Mouse (Mus musculus): ENCODE measurements around the gene Tnfaip6. TPM values are rescaled to one million over a fixed set of nuclear protein-coding genes. Genes with fewer than 3 reads are reported as not detected.

Gene Tnfaip6
- polyA plus RNA-seq, 1 experiment from 2014 or later = 0.22 TPM

DNA sequence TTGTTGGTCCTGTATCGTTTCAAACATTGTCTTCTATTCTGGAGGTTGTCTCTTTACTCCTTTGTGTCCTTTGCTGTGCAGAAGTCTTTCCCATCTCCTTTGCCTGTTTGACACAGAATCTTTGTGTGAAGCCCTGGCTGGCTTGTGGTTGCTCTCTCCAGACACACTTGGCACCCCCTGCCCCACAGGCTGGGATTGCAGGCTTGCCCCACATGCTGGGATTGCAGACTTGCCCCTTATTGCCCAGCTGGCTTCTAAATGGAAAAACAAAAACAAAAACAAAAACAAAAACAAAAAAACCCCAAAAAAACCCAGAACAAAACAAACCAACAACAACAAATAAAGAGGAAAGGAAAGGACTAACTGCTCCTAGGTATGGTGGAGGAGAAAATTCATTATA, 30.8 kb downstream of the Tnfaip6 start:
- WGBS (ENCODE audit: insufficient replicate concordance) = 58% methylated on average over 1 of the region's 1 CpGs
- Histone ChIP-seq H3K27me3 (ENCODE audit: insufficient read depth, low read length) (no peaks in the 10 kb centered on the region), H3K4me2 (ENCODE audit: low read depth, low read length) (no peak overlapping the region), H3K9me3 (ENCODE audit: low read length) (no peaks in the 10 kb centered on the region), H3K4me1 (ENCODE audit: insufficient read depth) (peaks cover 5% of the 10 kb centered on the region; the same call in 1 of the 2 replicates), H3K9ac (replicated peaks) (no peak overlapping the region), H3K36me3 (replicated peaks; ENCODE audit: insufficient read depth, low read length) (no peaks in the 10 kb centered on the region), H3K27ac (ENCODE audit: low read depth) (no peak overlapping the region), H3K4me3 (ENCODE audit: low read depth, low read length) (no peak overlapping the region)
- ATAC-seq (no peak), DNase-seq (no peak)
- TF ChIP-seq EP300 (IDR thresholded peaks at IDR 0.05; ENCODE audit: low read depth) (no peak), CTCF (IDR thresholded peaks at IDR 0.05; ENCODE audit: low read depth) (no peak)

DNA sequence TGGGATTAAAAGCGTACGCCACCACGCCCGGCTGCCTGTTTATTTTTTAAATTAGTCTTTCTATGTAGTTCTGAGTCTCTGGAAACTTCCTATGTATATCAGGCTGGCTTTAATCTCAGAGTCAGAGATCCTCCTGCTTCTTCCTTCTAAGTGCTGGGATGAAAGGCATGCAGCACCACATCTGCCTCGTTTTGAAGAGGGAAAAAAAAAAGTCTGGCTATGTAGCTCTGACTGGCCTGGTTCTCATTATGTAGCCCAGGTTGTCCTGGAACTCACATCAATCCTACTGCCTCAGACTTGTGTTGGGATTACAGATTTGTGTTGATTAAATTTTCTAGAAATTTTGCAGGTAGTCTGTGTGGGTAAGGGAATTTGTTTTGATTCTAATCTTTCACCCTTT, 33.0 kb downstream of the Tnfaip6 start:
- H3K9ac ChIP-seq (replicated peaks) = no peak overlapping the region
- H3K36me3 ChIP-seq (replicated peaks; ENCODE audit: insufficient read depth, low read length) = 0 out of 2 replicates have a peak, but pooled peaks cover 3% of the 10 kb centered on the region
- no peak overlapping the region for H3K4me3 ChIP-seq (ENCODE audit: low read depth, low read length)
- TF ChIP-seq EP300 (IDR thresholded peaks at IDR 0.05; ENCODE audit: low read depth) (no peak), CTCF (IDR thresholded peaks at IDR 0.05; ENCODE audit: low read depth) (no peak)
- DNase-seq (no peak), ATAC-seq (no peak)
- no peaks in the 10 kb centered on the region for H3K27me3 ChIP-seq (ENCODE audit: insufficient read depth, low read length)
- H3K9me3 ChIP-seq (ENCODE audit: low read length) = no peaks in the 10 kb centered on the region
- H3K4me1 ChIP-seq (ENCODE audit: insufficient read depth) = peaks cover 5% of the 10 kb centered on the region; the same call in 1 of the 2 replicates
- 84% methylated on average over 5 of the region's 5 CpGs for WGBS (ENCODE audit: insufficient replicate concordance)
- no peak overlapping the region for H3K27ac ChIP-seq (ENCODE audit: low read depth)
- no peak overlapping the region for H3K4me2 ChIP-seq (ENCODE audit: low read depth, low read length)

DNA sequence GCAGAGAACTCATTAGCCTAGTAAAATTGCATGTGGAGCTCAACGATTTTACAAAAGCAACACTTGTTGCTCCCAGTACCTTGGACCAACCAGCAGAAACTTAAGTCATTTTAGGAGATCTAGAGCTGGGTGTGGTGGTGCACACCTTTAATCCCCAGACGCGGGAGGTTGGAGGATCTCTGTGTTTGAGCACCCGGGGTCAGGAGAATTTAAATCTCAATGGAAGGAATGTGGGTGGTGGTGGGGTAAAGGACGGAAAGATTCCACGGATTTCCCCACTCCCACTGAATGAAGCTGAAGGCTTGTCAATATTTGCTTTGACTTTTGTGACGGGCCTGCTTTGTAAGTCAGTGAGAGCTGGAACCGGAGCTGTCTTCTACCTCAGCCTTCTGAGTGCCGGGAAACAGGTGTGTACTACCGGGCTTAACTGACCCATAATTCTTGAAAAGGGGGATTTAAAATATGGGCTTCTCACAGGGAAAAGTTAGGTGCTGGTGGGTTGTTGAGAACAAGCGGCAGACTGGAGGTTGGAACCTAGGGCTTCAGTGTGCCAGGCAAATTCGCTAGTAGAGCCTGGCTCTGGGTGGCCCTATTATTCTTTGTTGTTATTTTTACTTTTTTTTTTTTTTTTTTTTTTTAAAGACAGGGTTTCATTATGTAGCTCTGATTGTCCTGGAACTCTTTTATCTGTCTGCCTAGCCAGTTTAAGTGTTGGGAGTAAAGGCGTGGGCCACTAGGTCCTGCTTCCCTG, 33.6 kb downstream of the Tnfaip6 start:
- ATAC-seq (no peak), DNase-seq (no peak)
- Histone ChIP-seq H3K4me2 (ENCODE audit: low read depth, low read length) (peak overlapping the region; percentile 64), H3K9me3 (ENCODE audit: low read length) (no peaks in the 10 kb centered on the region), H3K9ac (replicated peaks) (no peak overlapping the region), H3K27me3 (ENCODE audit: insufficient read depth, low read length) (no peaks in the 10 kb centered on the region), H3K4me3 (ENCODE audit: low read depth, low read length) (0 out of 2 replicates have a peak overlapping the region, but pooled peaks have one; percentile 86), H3K27ac (ENCODE audit: low read depth) (no peak overlapping the region), H3K36me3 (replicated peaks; ENCODE audit: insufficient read depth, low read length) (0 out of 2 replicates have a peak, but pooled peaks cover 3% of the 10 kb centered on the region), H3K4me1 (ENCODE audit: insufficient read depth) (peaks cover 5% of the 10 kb centered on the region; the same call in 1 of the 2 replicates)
- WGBS (ENCODE audit: insufficient replicate concordance) = 64% methylated on average over 13 of the region's 13 CpGs
- TF ChIP-seq EP300 (IDR thresholded peaks at IDR 0.05; ENCODE audit: low read depth) (no peak), CTCF (IDR thresholded peaks at IDR 0.05; ENCODE audit: low read depth) (no peak)

DNA sequence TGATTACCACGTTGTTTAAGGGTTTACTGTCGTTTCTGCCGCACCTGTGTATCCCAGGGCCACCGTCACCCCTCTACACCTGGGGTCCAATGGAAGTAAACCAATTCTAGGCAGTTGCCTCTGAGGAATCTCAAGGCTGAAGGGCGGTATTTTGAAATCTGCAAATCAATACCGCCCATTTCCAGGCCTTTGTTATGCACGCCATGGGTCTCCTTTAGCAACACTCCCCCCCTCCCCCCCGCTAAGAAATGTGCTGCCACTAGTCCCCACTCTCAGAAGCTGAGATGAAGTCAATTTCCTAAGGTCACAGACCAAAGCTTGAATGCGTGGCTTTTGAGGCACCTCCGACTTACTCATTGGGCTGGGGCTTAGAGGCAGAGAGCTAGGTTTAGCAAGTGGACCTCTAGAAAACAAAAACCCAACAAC, 34.3 kb downstream of the Tnfaip6 start:
- Histone ChIP-seq H3K27ac (ENCODE audit: low read depth) (peak overlapping the region; percentile 85), H3K4me1 (ENCODE audit: insufficient read depth) (peaks cover 5% of the 10 kb centered on the region; the same call in 1 of the 2 replicates), H3K27me3 (ENCODE audit: insufficient read depth, low read length) (no peaks in the 10 kb centered on the region), H3K4me2 (ENCODE audit: low read depth, low read length) (peak overlapping the region; percentile 64), H3K4me3 (ENCODE audit: low read depth, low read length) (peak overlapping the region; percentile 86), H3K9me3 (ENCODE audit: low read length) (no peaks in the 10 kb centered on the region), H3K9ac (replicated peaks) (peak overlapping the region; percentile 93), H3K36me3 (replicated peaks; ENCODE audit: insufficient read depth, low read length) (peaks cover 8% of the 10 kb centered on the region; the same call in 1 of the 2 replicates)
- peak; percentile 32 for ATAC-seq
- TF ChIP-seq CTCF (IDR thresholded peaks at IDR 0.05; ENCODE audit: low read depth) = no peak
- no peak for TF ChIP-seq EP300 (IDR thresholded peaks at IDR 0.05; ENCODE audit: low read depth)
- DNase-seq = peak; percentile 32
- 15% methylated on average over 10 of the region's 10 CpGs for whole genome bisulfite sequencing (ENCODE audit: insufficient replicate concordance)

DNA sequence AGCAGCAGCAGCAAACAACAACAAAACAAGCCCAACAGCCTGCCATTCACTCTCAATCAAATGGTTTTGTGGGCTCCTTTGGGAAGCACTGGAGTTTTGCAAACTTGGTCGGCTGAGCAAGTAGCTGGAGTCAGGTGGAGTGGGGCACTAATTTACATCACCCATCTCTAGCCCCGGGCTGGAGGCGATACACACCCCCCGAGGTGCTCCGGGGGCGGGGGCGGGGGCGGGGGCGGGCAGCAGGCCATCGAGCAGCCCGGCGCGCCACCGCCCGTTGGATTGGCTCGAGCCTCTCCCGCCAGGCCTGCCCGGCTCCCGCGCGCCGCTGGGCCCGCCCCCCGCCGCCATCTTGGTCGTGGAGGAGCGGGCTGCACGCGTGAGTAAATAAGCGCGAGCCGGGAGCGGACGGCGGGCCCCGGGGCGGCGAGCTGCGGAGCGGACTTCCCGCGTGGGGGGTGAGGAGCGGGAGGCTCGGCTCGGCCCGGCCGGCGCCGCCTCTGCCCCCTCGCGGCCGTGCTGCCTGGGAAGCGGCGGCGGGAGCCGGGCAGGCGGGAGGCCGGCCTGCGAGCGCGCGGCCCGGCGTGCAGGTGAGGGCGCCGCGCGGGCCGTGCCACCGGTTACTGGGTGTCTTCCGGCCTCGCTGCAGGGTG, 34.8 kb downstream of the Tnfaip6 start, which contains the start of gene Rif1:
Gene Rif1, plus strand, starts transcription at position 342 of the 650 bp plus-strand sequence.
- Histone ChIP-seq H3K4me3 (ENCODE audit: low read depth, low read length) (peak within 1 kb of the TSS; percentile 86), H3K27me3 (ENCODE audit: insufficient read depth, low read length) (no peaks in the 10 kb centered on the region), H3K36me3 (replicated peaks; ENCODE audit: insufficient read depth, low read length) (peaks cover 10% of the 10 kb centered on the region), H3K9ac (replicated peaks) (peak within 1 kb of the TSS; percentile 93), H3K4me2 (ENCODE audit: low read depth, low read length) (peak within 1 kb of the TSS; percentile 64), H3K4me1 (ENCODE audit: insufficient read depth) (peaks cover 5% of the 10 kb centered on the region; the same call in 1 of the 2 replicates), H3K9me3 (ENCODE audit: low read length) (no peaks in the 10 kb centered on the region), H3K27ac (ENCODE audit: low read depth) (peak within 1 kb of the TSS; percentile 85)
- 3% methylated on average over 65 of the region's 72 CpGs for WGBS (ENCODE audit: insufficient replicate concordance)
- no peak for TF ChIP-seq CTCF (IDR thresholded peaks at IDR 0.05; ENCODE audit: low read depth)
- no peak for TF ChIP-seq EP300 (IDR thresholded peaks at IDR 0.05; ENCODE audit: low read depth)
- peak; percentile 93 for DNase-seq
- peak; percentile 96 for ATAC-seq
